Mouse (Mus musculus): ENCODE measurements at regions not wholly inside any gene's neighbourhood (a gene's known extent, or its start where the extent isn't known, plus 50 kb on each side); places are given as distances from the start of the nearest gene placed in this dataset.
A peak's percentile ranks its signal among the peaks of the same experiment; 100 is the strongest.

DNA sequence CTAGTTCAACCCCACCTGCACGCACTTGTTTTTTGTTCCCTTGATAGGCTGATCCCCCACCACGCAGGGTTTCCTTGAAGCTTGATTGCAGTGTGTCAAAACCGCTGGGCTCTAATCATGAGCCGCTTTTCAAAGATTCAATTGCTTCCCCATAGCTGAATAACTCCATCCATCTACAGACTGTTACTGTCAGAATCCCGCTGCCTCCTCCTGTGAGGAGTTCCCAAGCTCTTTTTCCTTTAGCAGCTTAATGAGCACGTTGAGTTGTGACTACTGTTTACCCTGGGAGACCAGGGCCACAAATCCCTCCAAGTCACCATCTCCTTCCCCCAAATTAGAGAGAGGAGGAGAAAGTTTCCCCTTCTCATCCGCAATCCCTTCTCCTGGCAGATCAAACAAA is 234.6 kb upstream of the Slc16a7 start:
- Histone ChIP-seq H3K27ac (ENCODE audit: control insufficient read depth, insufficient read depth, low read depth, low read length) (no peak overlapping the region), H3K4me1 (ENCODE audit: control insufficient read depth, insufficient read depth, low read length) (no peaks in the 10 kb centered on the region), H3K36me3 (ENCODE audit: control insufficient read depth, insufficient read depth, low read length) (no peaks in the 10 kb centered on the region), H3K4me3 (ENCODE audit: control insufficient read depth, low read depth, low read length) (no peak overlapping the region), H3K27me3 (ENCODE audit: control insufficient read depth, insufficient read depth, low read length) (no peaks in the 10 kb centered on the region)
- TF ChIP-seq CTCF (IDR thresholded peaks at IDR 0.05; ENCODE audit: control insufficient read depth, insufficient read depth, insufficient replicate concordance, low read depth, low read length), result no peak
- no peak for TF ChIP-seq POLR2A (IDR thresholded peaks at IDR 0.05; ENCODE audit: control insufficient read depth, low read depth, low read length)

DNA sequence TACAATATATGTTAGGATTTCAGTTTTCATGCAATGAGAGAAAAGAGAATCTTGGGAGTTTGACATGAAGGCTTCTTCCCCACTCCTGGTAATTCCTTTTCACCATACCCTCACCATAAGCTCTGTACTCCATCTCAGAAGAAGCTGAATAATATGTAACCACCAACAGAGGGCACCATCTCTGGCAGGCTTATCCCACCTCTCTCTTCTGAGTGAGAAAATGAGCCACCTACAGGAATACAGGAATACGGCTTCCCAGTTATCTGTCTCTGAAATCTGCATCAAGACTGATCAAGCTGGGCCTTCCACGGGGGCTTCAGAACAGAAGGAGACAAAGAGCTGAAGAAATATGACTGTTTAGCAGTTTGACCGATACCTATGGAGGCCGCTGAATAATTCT is 278.6 kb upstream of the Slc16a7 start:
- no peak for TF ChIP-seq POLR2A (IDR thresholded peaks at IDR 0.05; ENCODE audit: control insufficient read depth, low read depth, low read length)
- TF ChIP-seq CTCF (IDR thresholded peaks at IDR 0.05; ENCODE audit: control insufficient read depth, insufficient read depth, insufficient replicate concordance, low read depth, low read length), result no peak
- H3K27me3 ChIP-seq (ENCODE audit: control insufficient read depth, insufficient read depth, low read length), result no peaks in the 10 kb centered on the region
- H3K4me3 ChIP-seq (ENCODE audit: control insufficient read depth, low read depth, low read length), result no peak overlapping the region
- H3K36me3 ChIP-seq (ENCODE audit: control insufficient read depth, insufficient read depth, low read length), result no peaks in the 10 kb centered on the region
- H3K4me1 ChIP-seq (ENCODE audit: control insufficient read depth, insufficient read depth, low read length), result no peaks in the 10 kb centered on the region
- H3K27ac ChIP-seq (ENCODE audit: control insufficient read depth, insufficient read depth, low read depth, low read length), result no peak overlapping the region

DNA sequence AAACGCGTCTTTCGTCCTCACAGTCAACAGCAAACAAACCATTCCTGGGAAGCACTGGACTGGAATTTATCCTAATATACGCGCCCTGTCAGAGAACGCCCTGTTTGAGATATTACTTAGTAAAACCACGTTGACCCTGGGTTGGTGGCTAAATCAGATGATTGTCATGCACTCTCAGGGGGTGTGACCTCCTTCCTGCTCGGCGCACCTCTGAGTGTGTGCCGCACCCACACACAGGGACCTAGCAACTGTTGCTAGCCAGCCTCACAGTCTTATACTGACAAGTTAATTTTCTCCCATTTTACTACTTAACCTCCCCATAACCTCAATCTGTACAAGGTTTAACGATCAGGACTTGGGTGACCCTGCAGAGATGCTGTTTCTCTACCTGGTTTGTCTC is 284.4 kb upstream of the Slc16a7 start:
- no peak overlapping the region for H3K27ac ChIP-seq (ENCODE audit: control insufficient read depth, insufficient read depth, low read depth, low read length)
- no peak overlapping the region for H3K4me3 ChIP-seq (ENCODE audit: control insufficient read depth, low read depth, low read length)
- no peaks in the 10 kb centered on the region for H3K4me1 ChIP-seq (ENCODE audit: control insufficient read depth, insufficient read depth, low read length)
- TF ChIP-seq POLR2A (IDR thresholded peaks at IDR 0.05; ENCODE audit: control insufficient read depth, low read depth, low read length) (no peak), CTCF (IDR thresholded peaks at IDR 0.05; ENCODE audit: control insufficient read depth, insufficient read depth, insufficient replicate concordance, low read depth, low read length) (no peak)
- no peaks in the 10 kb centered on the region for H3K27me3 ChIP-seq (ENCODE audit: control insufficient read depth, insufficient read depth, low read length)
- H3K36me3 ChIP-seq (ENCODE audit: control insufficient read depth, insufficient read depth, low read length), result no peaks in the 10 kb centered on the region

DNA sequence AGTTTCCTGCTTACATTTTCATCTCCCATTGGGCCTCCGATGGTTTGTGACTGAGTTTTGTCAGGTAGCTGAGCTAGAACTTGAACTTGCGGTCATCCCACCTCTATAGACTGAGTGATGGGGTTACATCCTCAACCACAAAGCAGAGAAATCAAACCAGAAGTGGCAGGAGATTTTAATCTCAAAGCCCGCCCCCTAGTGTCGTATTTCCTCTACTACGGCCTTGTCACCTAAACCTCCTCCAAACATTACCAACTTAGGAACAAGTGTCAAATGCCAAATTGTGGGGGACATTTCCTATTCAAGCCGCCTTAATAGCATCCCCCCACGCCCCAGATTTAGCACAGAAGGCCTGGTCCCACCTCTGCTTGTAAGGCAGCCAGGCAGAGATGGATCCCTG is 286.3 kb upstream of the Lrig3 start:
- Histone ChIP-seq H3K36me3 (ENCODE audit: control insufficient read depth, insufficient read depth, low read length) (no peaks in the 10 kb centered on the region), H3K27me3 (ENCODE audit: control insufficient read depth, insufficient read depth, low read length) (no peaks in the 10 kb centered on the region), H3K4me3 (ENCODE audit: control insufficient read depth, low read depth, low read length) (no peak overlapping the region), H3K4me1 (ENCODE audit: control insufficient read depth, insufficient read depth, low read length) (no peaks in the 10 kb centered on the region), H3K27ac (ENCODE audit: control insufficient read depth, insufficient read depth, low read depth, low read length) (no peak overlapping the region)
- TF ChIP-seq CTCF (IDR thresholded peaks at IDR 0.05; ENCODE audit: control insufficient read depth, insufficient read depth, insufficient replicate concordance, low read depth, low read length), result no peak
- TF ChIP-seq POLR2A (IDR thresholded peaks at IDR 0.05; ENCODE audit: control insufficient read depth, low read depth, low read length), result no peak

DNA sequence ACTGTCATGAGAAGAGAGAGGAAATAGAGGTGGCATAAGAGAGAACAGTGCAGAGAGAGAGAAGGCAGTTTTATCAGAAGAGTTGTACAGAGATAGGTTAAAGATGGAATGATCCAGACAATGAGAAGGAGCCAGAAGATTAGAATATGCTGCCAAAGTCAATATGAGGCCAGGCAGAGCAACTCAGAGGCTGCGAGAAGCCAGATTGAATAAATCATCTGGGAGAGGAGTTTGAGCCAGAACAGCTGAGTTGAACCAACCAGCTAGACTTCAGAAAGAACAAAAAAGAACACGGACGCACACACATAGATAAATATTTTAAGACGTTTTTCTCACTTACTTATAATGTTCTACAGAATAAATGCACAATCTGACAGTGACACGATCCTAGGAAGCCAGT is 280.8 kb upstream of the Lrig3 start:
- Histone ChIP-seq H3K4me3 (ENCODE audit: control insufficient read depth, low read depth, low read length) (no peak overlapping the region), H3K27ac (ENCODE audit: control insufficient read depth, insufficient read depth, low read depth, low read length) (no peak overlapping the region), H3K36me3 (ENCODE audit: control insufficient read depth, insufficient read depth, low read length) (no peaks in the 10 kb centered on the region), H3K4me1 (ENCODE audit: control insufficient read depth, insufficient read depth, low read length) (no peaks in the 10 kb centered on the region), H3K27me3 (ENCODE audit: control insufficient read depth, insufficient read depth, low read length) (no peaks in the 10 kb centered on the region)
- no peak for TF ChIP-seq POLR2A (IDR thresholded peaks at IDR 0.05; ENCODE audit: control insufficient read depth, low read depth, low read length)
- TF ChIP-seq CTCF (IDR thresholded peaks at IDR 0.05; ENCODE audit: control insufficient read depth, insufficient read depth, insufficient replicate concordance, low read depth, low read length), result no peak

DNA sequence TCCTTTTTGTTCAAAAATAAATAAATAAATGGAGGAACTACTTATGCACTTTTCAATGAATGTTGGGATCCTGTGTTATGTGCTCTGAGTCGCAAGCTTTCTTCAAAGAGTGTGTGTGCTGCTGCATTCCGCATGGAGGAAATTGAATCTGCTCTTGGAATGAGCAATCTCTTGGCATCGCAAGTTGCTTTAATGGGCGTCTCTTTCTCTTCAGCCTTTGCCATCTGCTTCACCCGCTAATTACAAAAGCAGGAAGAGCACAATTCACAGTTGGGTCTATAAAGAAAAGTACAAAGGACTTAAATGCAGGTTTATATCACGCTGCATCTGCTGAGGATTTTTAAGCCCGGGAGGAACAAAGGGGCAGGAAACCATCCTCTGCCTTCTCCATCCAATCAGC is 272.5 kb upstream of the Lrig3 start:
- H3K4me1 ChIP-seq (ENCODE audit: control insufficient read depth, insufficient read depth, low read length), result no peaks in the 10 kb centered on the region
- H3K27me3 ChIP-seq (ENCODE audit: control insufficient read depth, insufficient read depth, low read length), result no peaks in the 10 kb centered on the region
- H3K4me3 ChIP-seq (ENCODE audit: control insufficient read depth, low read depth, low read length), result no peak overlapping the region
- H3K36me3 ChIP-seq (ENCODE audit: control insufficient read depth, insufficient read depth, low read length), result no peaks in the 10 kb centered on the region
- H3K27ac ChIP-seq (ENCODE audit: control insufficient read depth, insufficient read depth, low read depth, low read length), result no peak overlapping the region
- TF ChIP-seq CTCF (IDR thresholded peaks at IDR 0.05; ENCODE audit: control insufficient read depth, insufficient read depth, insufficient replicate concordance, low read depth, low read length) (no peak), POLR2A (IDR thresholded peaks at IDR 0.05; ENCODE audit: control insufficient read depth, low read depth, low read length) (no peak)

DNA sequence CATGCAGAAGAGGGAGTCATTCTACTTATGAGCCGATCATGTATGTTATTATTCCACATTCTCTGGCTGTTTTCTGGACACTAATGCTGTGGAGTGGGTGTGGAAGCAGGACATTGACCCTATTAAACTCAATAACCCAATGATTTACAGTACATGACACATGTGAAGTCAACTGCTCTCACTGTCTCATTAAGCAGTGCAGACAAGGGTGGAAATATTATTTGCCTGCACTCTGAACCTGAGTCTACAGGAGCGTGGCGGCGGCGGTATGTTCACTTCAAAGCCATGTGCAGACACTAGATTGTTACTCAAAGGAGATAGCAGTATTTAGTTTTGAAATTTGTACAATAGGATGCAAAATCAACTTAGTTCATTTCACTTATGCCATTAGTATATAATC is 269.8 kb upstream of the Lrig3 start:
- Histone ChIP-seq H3K36me3 (ENCODE audit: control insufficient read depth, insufficient read depth, low read length) (no peaks in the 10 kb centered on the region), H3K4me1 (ENCODE audit: control insufficient read depth, insufficient read depth, low read length) (no peaks in the 10 kb centered on the region), H3K27ac (ENCODE audit: control insufficient read depth, insufficient read depth, low read depth, low read length) (no peak overlapping the region), H3K27me3 (ENCODE audit: control insufficient read depth, insufficient read depth, low read length) (no peaks in the 10 kb centered on the region), H3K4me3 (ENCODE audit: control insufficient read depth, low read depth, low read length) (no peak overlapping the region)
- TF ChIP-seq CTCF (IDR thresholded peaks at IDR 0.05; ENCODE audit: control insufficient read depth, insufficient read depth, insufficient replicate concordance, low read depth, low read length) (no peak), POLR2A (IDR thresholded peaks at IDR 0.05; ENCODE audit: control insufficient read depth, low read depth, low read length) (no peak)

DNA sequence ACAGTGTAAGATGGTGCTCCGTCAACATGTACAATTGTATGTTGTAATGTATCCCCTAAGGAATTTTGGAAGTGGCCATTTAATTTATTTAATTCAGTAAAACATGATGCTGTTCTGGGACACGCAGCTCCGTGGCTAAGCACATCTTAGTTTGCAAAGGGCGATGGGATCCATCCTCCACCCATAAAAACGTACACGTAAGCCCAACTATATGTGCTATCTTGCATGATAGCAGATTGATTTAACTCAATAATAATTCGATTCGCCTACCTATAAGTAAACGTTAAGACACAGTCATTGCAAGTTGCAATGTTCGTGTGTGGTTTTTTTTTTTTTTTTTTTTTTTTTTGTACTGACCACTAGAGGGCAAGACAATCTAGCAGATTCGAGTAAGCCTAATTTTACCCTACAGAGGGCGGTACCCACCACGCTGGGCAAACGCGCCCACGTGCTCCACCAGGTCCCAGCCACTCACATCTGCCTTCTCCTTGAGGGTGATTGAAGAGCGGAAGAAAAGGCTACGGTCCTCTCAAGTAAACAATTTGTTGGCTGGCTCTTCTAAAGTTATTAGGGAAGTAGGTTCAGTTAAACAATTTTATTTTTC is 240.8 kb upstream of the Lrig3 start:
- H3K4me1 ChIP-seq (ENCODE audit: control insufficient read depth, insufficient read depth, low read length), result peaks cover 2% of the 10 kb centered on the region; the same call in 1 of the 2 replicates
- no peaks in the 10 kb centered on the region for H3K36me3 ChIP-seq (ENCODE audit: control insufficient read depth, insufficient read depth, low read length)
- H3K4me3 ChIP-seq (ENCODE audit: control insufficient read depth, low read depth, low read length), result no peak overlapping the region
- peak; percentile 56; the same call in 1 of the 2 replicates for TF ChIP-seq CTCF (IDR thresholded peaks at IDR 0.05; ENCODE audit: control insufficient read depth, insufficient read depth, insufficient replicate concordance, low read depth, low read length)
- no peak for TF ChIP-seq POLR2A (IDR thresholded peaks at IDR 0.05; ENCODE audit: control insufficient read depth, low read depth, low read length)
- no peaks in the 10 kb centered on the region for H3K27me3 ChIP-seq (ENCODE audit: control insufficient read depth, insufficient read depth, low read length)
- no peak overlapping the region for H3K27ac ChIP-seq (ENCODE audit: control insufficient read depth, insufficient read depth, low read depth, low read length)

All from testis, adult 2 months (tissue).